Mouse (Mus musculus) CD4-positive, CD25-positive, alpha-beta regulatory T cell, adult 4 months (primary cell): Measurements from ENCODE around the gene Tnnt1. TPM values are rescaled to one million over a fixed set of nuclear protein-coding genes. Genes with fewer than 3 reads are reported as not detected.

Experiments used
- ATAC-seq: one replicate; pipeline ENCODE4 v1.8.0; 2017
- polyA plus RNA-seq, 2 experiments: library from polyadenylated mRNA; unstranded; fragments of 100-300 nt; shearing (Covaris generic); gene quantifications; one replicate each; pipeline ENCODE4 v1.2.1; 2017

Tnnt1 gene
- polyA plus RNA-seq, 2 experiments from 2014 or later, result 6.9 to 8.3 TPM

GRCm38 (mm10) chr7:4497271-4497903 is 18.8 kb downstream of the Tnnt1 start:
- no peak for ATAC-seq

DNA sequence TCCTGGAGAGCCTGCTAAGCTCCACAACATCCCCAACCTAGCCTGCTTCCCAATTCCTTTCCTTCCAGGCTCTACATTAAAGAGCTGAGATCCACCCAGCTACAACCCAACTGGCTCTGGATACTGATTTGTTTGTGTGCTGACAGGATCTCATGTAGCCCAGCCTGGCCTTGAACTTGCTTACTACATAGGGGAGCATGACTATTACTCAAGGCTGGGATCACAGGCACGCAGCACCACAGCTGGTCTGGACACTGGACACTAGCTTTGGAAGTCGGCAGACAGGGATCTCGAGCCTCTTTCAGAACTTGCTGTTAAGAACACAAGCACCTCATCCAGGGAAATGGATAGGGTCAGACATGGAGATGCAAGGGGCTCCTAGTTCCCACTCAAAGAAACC is 19.7 kb downstream of the Tnnt1 start:
- no peak for ATAC-seq

GRCm38 (mm10) chr7:4493991-4494390 is 22.2 kb downstream of the Tnnt1 start:
- no peak for ATAC-seq

DNA sequence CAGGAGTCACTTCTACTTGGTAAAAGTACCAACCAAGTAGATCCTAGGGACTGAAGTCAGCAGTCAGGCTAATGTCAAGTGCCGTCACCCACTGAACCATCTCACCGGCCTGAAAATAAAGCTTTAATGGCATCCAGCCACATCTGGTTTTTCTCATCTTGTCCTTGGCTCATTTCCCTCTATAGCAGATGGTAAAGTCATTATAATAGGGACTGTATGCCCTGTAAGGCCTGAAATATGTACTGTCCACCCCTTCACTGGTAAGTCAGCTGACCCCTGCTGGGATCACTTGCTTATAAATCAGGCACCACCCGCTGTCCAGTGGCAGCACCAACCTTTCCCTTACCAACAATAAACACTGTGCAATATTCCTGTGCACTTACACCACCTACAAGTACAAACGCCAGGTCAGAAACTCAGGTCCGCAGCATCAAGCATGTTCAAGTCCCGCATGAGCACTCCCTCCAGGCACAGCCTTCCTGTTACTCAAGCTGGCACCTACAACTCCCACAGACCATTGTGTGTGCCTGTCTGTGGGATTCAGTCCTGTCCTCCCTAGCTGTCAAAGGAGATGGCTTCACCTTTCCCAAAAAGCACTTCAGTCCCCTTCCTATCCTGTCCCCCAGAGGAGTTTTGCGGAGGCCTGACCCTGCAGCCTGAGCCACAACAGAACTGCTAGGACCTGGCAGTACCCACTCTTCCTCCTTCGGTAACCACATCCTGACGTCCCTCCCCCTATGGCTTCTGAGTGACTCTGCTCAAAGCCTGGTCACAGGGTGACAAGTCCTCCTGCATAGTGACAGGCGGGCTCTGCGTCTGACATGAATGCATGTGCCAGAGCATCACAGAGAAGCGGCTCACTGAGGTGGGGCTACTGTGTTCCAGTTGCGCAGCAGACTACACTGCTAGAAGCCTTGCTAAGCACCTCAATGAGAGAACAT is 23.6 kb downstream of the Tnnt1 start:
- ATAC-seq, result peak; percentile 98

DNA sequence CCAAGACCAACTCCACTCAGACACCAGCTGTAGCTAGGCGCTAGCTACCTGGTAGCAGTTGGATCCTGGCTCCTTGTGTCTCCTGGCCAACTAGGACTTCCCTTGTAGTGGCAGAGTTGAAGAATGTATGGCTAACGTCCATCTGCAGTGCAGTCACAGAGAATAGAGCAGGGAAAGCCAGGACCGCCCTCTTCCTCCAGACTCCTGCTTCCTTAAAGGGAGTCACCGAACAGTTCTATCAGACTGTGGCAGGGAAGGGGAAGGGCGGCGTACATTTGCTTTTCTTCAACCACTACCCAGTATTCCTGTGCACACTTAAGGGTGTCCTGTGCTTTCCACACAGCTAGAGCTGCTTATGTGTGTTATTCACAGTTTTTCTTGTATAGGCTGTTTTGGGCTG is 24.9 kb downstream of the Tnnt1 start:
- no peak for ATAC-seq

DNA sequence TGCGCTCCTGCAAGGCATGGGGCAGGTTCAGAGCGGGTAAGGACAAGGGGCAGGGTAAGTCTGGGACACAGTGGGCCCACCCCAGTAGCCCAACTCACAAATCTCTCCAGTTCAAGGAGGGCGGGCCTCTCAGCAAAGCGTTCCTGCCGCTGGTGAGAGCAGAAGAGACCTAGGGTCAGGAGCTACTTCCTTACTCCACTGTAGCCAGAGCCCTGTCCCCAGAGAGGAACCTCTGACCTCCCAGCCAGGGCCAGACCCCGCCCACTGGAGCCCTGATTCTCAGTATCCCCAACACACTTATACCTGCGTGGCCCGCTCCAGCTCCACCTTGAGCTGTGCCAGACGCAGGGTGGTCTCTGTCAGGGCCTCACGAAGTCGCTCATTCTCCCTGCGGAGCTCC is 33.9 kb downstream of the Tnnt1 start:
- no peak for ATAC-seq

DNA sequence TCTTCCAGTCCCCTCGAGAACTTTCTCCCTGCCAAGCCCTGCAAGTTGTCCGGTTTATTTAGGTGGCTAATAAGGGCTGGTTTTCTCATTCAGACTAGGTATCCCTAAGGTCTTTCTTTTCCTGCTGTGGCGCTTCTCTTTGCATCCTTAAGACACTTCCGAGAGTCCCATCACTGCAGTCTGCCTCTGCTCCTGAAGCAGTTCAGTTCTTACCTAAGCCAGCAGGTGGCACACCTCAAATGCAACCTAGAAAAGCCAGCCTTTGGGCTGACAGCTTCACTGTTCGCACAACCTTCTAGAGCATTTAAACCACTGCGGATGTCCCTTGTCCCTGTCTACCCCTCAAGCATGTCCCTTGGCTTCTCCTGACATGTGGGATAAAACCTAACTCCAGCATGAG is 36.5 kb downstream of the Tnnt1 start:
- peak; percentile 78 for ATAC-seq

GRCm38 (mm10) chr7:4478796-4479291 is 37.3 kb downstream of the Tnnt1 start:
- no peak for ATAC-seq

DNA sequence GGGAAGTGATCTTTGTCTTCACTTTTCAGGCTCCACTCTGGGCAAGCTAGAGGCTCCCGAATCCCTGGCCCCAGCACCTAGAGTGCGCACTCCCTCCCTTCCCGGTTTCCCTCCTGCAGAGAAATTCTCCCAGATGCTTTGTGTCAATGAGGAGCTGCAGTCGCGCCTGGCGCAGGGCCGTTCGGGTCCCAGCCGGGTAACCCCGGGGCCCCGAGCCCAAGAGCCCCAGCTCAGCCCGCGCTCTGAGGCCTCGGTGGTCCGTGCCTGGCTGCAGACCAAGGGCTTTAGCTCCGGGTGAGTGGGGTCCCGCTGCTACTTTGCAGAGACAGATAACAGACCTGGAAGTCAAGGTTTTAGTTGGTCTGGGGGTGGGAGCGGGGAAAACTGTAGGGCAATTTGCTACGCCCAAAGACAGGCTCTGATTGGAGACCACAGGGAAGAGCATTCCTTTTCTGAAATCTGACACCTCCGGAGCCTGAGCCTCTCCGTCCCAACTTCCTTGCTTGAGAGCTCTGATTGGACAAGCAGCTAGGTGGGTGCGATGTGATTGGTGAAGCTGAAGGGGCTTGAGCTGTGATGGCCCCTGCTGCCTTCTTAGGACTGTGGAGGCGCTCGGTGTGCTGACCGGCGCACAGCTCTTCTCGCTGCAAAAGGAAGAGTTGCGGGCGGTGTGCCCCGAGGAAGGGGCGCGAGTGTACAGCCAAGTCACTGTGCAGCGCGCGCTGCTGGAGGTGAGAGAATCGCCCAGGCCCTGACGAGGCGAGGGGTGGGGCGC is 38.0 kb downstream of the Tnnt1 start:
- ATAC-seq, result no peak

DNA sequence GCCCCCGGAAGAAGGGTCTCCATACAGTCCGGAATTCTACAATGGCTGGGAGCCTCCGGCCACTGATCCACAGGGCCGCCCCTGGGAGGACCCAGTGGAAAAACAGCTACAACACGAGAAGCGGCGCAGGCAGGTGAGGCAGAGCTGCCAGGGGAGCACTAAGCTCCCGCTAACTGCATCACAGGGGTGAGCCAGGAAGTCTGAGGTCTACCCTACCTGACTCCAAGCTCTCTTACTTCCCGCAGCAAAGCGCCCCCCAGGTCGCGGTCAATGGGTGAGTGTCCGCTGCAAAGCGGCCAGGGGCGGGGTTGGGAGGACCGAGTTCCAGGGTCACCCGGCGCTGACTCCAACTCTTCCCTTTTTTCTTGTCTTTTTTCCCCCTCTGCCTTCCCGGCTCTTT is 42.2 kb downstream of the Tnnt1 start:
- ATAC-seq, result no peak

GRCm38 (mm10) chr7:4471179-4471555 is 45.0 kb downstream of the Tnnt1 start:
- no peak for ATAC-seq

DNA sequence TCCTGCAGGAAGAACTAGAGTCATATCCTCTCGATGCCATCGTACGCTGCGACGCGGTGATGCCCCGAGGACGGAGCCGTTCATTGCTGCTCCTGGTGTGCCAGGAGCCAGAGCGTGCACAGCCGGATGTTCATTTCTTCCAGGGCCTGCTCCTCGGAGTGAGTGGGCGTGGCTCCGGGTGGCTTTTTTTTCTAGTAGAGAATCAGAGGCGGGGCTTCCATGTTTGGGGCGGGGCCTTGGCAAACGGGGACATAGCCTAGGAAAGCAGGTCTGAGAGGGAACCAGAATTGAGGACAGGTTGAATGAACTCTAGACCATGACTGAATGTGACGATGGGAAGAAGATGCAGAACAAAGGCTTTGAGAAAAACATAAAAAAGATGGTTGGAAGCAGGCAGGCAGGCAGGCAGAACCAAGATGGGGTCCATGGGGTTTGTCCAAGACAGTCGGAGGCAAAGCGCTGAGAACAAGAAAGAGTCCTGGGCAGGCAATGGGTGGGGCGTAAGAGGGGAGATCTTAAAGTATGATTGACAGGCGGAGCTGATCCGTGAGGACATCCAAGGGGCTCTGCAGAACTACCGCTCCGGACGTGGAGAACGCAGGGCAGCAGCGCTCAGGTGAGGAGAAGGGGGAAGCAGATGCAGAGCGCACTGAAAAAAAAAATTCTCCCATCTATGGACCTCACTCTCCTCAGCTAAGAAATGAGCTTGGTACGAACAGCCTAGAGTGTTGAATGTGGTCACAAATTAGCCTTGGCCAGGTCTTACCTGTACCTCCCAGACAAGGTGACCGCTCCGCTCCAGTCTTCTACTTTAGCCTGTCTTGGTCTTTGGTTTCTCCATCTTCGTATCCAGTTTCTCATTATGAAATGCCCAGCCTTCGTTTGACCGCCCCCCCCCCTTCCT is 45.7 kb downstream of the Tnnt1 start:
- ATAC-seq, result peak; percentile 69

- ATAC-seq, result no peak
Observed at GRCm38 (mm10) chr7:4467801-4468200, 48.4 kb downstream of the Tnnt1 start.

DNA sequence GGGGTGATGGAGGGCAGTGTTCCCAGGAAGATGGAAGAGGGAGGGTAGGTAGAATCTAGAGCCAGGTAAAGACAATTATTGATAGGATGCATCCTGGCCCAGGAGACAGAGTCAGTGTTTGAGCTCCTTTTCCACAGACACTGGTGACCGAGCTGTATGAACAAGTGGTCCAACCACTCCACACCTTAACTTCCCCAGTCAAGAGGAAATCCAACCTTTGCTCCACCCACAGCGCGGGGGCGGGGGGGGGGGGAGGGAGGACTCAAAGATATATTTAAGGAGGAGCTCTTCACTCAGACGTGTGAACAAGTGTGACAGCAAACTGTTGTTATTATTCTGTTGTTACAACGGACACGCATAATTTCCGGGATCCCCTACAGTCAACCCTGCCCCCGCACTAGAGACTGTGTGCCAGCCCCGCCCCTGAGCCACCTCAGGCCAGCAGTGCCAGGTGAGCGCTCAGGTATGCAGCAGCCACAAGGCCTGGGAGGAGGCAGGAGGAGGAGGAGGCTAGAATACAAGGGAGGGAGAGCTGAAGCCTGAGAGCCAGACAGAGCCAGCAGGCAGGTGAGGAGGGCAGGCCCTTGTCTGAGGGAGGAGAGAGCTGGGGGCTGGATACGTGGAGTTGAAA is 51.9 kb downstream of the Tnnt1 start:
- peak; percentile 79 for ATAC-seq

DNA sequence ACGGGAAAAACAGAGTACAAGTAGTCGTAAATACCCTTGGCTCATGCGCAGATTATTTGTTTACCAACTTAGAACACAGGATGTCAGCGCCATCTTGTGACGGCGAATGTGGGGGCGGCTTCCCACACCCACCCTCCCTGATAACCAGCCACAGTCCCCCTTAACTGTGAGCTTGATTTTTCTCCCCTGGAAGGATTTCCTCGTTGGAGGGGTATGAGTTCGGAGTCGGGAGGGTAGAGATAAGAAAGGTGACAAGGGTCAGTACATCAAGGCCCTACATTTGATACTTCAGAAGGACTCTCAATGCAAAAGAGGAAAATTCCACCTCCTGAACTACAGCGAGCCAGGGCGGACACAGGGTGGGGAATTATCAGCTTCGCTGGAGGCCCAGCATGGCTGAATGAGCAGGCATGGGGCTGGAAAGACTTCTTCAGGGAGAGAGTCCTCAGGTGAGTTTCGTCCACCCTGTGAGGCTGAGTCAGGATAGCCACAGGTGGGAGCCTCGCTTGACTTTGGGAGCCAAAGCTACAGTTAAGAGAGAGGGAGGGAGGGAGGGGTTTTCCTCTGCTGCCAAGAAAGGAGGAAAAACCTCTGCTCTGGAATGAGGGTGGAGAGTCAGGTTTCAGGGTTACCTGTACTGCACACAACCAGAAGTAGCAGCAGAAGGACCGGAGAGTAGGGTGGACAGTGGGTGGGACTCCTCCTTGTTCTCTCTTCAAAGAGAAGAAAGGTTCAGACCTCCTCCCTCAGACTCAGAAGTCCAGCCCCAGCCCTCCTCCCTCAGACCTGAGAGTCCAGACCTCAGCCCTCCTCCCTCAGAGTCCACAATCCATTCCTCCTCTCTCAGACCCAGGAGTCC is 55.4 kb downstream of the Tnnt1 start, which contains the start of gene Eps8l1:
Eps8l1 (plus strand) TSS at position 99 of the 859 bp plus-strand sequence.
- no peak for ATAC-seq

Other genes starting within 250 kb of the Tnnt1 start
- gene Ncr1, start 178.7 kb downstream of the Tnnt1 start, polyA plus RNA-seq, result not detected
- under 1 TPM in 1 of 2 experiments, not detected in 1; 0.12 TPM for gene Gp6, start 118.6 kb downstream of the Tnnt1 start, polyA plus RNA-seq
- gene Rdh13, start 70.7 kb downstream of the Tnnt1 start, polyA plus RNA-seq, result 10 to 100 TPM; 17.4 to 27.8 TPM
- 10 to 100 TPM in 1 of 2 experiments, 1 to 10 TPM in 1; 6.5 to 14.5 TPM for gene Eps8l1, start 55.7 kb downstream of the Tnnt1 start, polyA plus RNA-seq
- 10 to 100 TPM; 13.5 to 27.7 TPM for gene Ppp1r12c, start 14.7 kb downstream of the Tnnt1 start, polyA plus RNA-seq
- 1 to 10 TPM; 1.6 to 2.4 TPM for gene Tnni3, start 7.8 kb upstream of the Tnnt1 start, polyA plus RNA-seq
- gene Dnaaf3, start 16.1 kb upstream of the Tnnt1 start, polyA plus RNA-seq, result 1 to 10 TPM; 1.4 to 2.8 TPM
- gene Syt5, start 31.2 kb upstream of the Tnnt1 start, polyA plus RNA-seq, result under 1 TPM in 1 of 2 experiments, not detected in 1; 0.35 TPM
- not detected for gene Ptprh, start 87.7 kb upstream of the Tnnt1 start, polyA plus RNA-seq
- 1 to 10 TPM; 2.9 to 4.2 TPM for gene Tmem86b, start 115.0 kb upstream of the Tnnt1 start, polyA plus RNA-seq
- 1 to 10 TPM; 6.7 to 9.1 TPM for gene Ppp6r1, start 142.6 kb upstream of the Tnnt1 start, polyA plus RNA-seq
- 10 to 100 TPM; 45.4 to 48.2 TPM for gene Hspbp1, start 168.7 kb upstream of the Tnnt1 start, polyA plus RNA-seq
- not detected for gene Brsk1, start 174.2 kb upstream of the Tnnt1 start, polyA plus RNA-seq
- gene Tmem150b, start 208.9 kb upstream of the Tnnt1 start, polyA plus RNA-seq, result under 1 TPM in 1 of 2 experiments, not detected in 1; 0.47 TPM
- 10 to 100 TPM; 22.9 to 25.8 TPM for gene Kmt5c, start 223.7 kb upstream of the Tnnt1 start, polyA plus RNA-seq
- 1 to 10 TPM in 1 of 2 experiments, not detected in 1; 2.1 TPM for gene Cox6b2, start 236.7 kb upstream of the Tnnt1 start, polyA plus RNA-seq